Mouse (Mus musculus) thymus, adult 2 months (tissue): ENCODE data around the gene Top3a.

ENCODE experiments used
- CTCF ChIP-seq: fragments of 200-500 bp; IDR thresholded peaks from 2 replicates; pipeline ENCODE4 v1.5.1; 2012; ENCODE audit warnings: mild to moderate bottlenecking, control low read depth, low read length, moderate library complexity, borderline replicate concordance; ENCODE audit not compliant: control insufficient read depth, poor library complexity, insufficient read depth; ENCODE audit errors: extremely low read depth
- POLR2A ChIP-seq: fragments of 200-500 bp; IDR thresholded peaks from 2 replicates; pipeline ENCODE4 v1.6.1; 2012; ENCODE audit warnings: mild to moderate bottlenecking, low read length, control low read depth, moderate library complexity; ENCODE audit not compliant: control insufficient read depth, poor library complexity, insufficient read depth; ENCODE audit errors: extremely low read depth

GRCm38 (mm10) chr11:60774158-60774689, 2.9 kb downstream of the Top3a start:
- no peak for TF ChIP-seq CTCF
- TF ChIP-seq POLR2A = no peak
